Mouse (Mus musculus): ENCODE measurements around the gene 4930519P11Rik. TPM values are rescaled to one million over a fixed set of nuclear protein-coding genes. Genes with fewer than 3 reads are reported as not detected.
A peak's percentile ranks its signal among the peaks of the same experiment; 100 is the strongest.

The 4930519P11Rik gene
- polyA plus RNA-seq, 1 experiment from 2014 or later, result 0.40 TPM

DNA sequence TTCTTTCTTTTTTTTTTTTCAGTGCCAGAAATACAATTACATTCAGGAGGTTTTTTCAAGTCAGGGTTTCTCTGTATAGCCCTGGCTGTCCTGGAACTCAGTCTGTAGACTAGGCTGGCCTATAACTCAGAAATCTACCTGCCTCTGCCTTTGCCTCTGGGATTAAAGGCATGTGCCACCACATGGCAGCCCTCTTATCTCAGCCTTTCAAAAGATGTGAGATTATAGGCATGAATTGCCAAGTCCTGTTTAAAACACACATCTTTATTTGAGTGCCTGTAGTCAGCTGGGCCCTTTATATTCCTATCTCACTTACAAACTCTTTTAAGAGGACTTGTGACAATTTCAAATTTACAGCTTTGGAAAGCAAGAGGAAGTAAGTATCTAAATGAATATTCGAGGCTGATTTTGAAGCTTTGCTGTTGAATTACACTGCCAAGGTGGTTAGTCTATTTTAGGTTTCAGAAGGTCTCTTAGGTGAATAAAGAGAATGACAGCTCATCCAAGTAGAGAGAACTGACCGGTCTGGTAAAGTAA lies 42.7 kb upstream of the 4930519P11Rik start:
- Histone ChIP-seq H3K27ac (ENCODE audit: low read depth) (peak overlapping the region; percentile 0), H3K9ac (replicated peaks) (no peak overlapping the region), H3K9me3 (ENCODE audit: low read length) (no peaks in the 10 kb centered on the region), H3K4me2 (ENCODE audit: low read depth, low read length) (peak overlapping the region; percentile 78; the same call in 1 of the 2 replicates), H3K4me1 (ENCODE audit: insufficient read depth) (peaks cover 23% of the 10 kb centered on the region), H3K4me3 (ENCODE audit: low read depth, low read length) (no peak overlapping the region), H3K36me3 (replicated peaks; ENCODE audit: insufficient read depth, low read length) (peaks cover 8% of the 10 kb centered on the region), H3K27me3 (ENCODE audit: insufficient read depth, low read length) (no peaks in the 10 kb centered on the region)
- TF ChIP-seq EP300 (IDR thresholded peaks at IDR 0.05; ENCODE audit: low read depth) (no peak), CTCF (IDR thresholded peaks at IDR 0.05; ENCODE audit: low read depth) (no peak)
- ATAC-seq (no peak), DNase-seq (no peak)
- WGBS (ENCODE audit: insufficient replicate concordance), result 43% methylated on average over 2 of the region's 2 CpGs

DNA sequence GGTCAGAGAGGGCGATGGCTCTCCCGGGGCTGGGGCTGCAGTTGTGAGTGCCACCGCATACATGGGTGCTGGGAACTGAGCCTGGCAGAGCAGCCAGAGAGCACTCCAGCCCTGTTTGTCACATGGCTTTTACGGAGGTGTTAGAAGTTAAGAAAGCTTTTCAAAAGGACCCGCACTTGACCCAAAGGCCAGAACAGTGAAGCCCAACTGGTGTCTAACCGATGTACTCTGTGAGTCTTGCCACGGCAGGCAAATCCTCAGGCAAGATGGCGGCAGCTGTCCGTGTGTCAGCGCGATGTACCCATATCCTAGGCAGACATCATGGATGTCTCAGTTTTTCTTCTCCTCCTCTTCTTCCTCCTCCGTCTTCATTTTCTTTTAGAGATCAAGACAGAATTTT lies 41.7 kb upstream of the 4930519P11Rik start:
- ATAC-seq, result no peak
- H3K9me3 ChIP-seq (ENCODE audit: low read length), result no peaks in the 10 kb centered on the region
- no peaks in the 10 kb centered on the region for H3K27me3 ChIP-seq (ENCODE audit: insufficient read depth, low read length)
- no peaks in the 10 kb centered on the region for H3K36me3 ChIP-seq (replicated peaks; ENCODE audit: insufficient read depth, low read length)
- H3K4me1 ChIP-seq (ENCODE audit: insufficient read depth), result peaks cover 23% of the 10 kb centered on the region
- no peak overlapping the region for H3K4me3 ChIP-seq (ENCODE audit: low read depth, low read length)
- H3K4me2 ChIP-seq (ENCODE audit: low read depth, low read length), result no peak overlapping the region
- H3K27ac ChIP-seq (ENCODE audit: low read depth), result no peak overlapping the region
- TF ChIP-seq CTCF (IDR thresholded peaks at IDR 0.05; ENCODE audit: low read depth) (no peak), EP300 (IDR thresholded peaks at IDR 0.05; ENCODE audit: low read depth) (no peak)
- DNase-seq, result no peak
- WGBS (ENCODE audit: insufficient replicate concordance), result 92% methylated on average over 12 of the region's 12 CpGs
- H3K9ac ChIP-seq (replicated peaks), result no peak overlapping the region

DNA sequence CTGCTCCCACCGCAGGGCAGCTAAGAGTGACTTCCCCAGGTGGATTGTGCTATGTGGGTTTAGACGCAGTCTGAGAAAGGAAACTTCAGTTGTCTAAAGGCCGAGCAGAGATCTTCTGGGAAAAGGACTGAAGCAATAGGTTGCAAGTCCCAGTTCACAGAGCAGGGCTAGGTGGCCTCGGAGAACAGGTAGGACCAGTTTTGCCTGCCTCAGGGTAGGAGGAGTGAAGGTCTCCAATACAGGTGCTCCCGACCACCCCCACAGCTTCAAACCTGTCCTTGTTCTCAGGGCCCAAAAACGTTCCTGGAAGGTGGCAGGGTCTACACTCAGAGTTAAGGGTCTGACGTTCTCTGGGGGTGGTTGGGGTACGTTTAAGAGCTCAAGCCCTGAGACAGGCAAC lies 38.1 kb upstream of the 4930519P11Rik start, which contains the start of gene Chmp4b:
Gene Chmp4b, plus strand, starts transcription at position 343 of the 400 bp plus-strand sequence.
- Histone ChIP-seq H3K9ac (replicated peaks) (no peak within 1 kb of the TSS), H3K4me2 (ENCODE audit: low read depth, low read length) (no peak within 1 kb of the TSS), H3K9me3 (ENCODE audit: low read length) (no peaks in the 10 kb centered on the region), H3K36me3 (replicated peaks; ENCODE audit: insufficient read depth, low read length) (no peaks in the 10 kb centered on the region), H3K4me3 (ENCODE audit: low read depth, low read length) (no peak within 1 kb of the TSS), H3K4me1 (ENCODE audit: insufficient read depth) (peaks cover 7% of the 10 kb centered on the region), H3K27me3 (ENCODE audit: insufficient read depth, low read length) (no peaks in the 10 kb centered on the region), H3K27ac (ENCODE audit: low read depth) (no peak within 1 kb of the TSS)
- no peak for ATAC-seq
- DNase-seq, result no peak
- TF ChIP-seq CTCF (IDR thresholded peaks at IDR 0.05; ENCODE audit: low read depth) (no peak), EP300 (IDR thresholded peaks at IDR 0.05; ENCODE audit: low read depth) (no peak)
- WGBS (ENCODE audit: insufficient replicate concordance), result 57% methylated on average over 8 of the region's 8 CpGs

GRCm38 (mm10) chr2:154650404-154650803 lies 37.2 kb upstream of the 4930519P11Rik start:
- no peak for ATAC-seq
- no peak for DNase-seq
- Histone ChIP-seq H3K9ac (replicated peaks) (no peak overlapping the region), H3K4me2 (ENCODE audit: low read depth, low read length) (no peak overlapping the region), H3K4me1 (ENCODE audit: insufficient read depth) (no peaks in the 10 kb centered on the region), H3K36me3 (replicated peaks; ENCODE audit: insufficient read depth, low read length) (0 out of 2 replicates have a peak, but pooled peaks cover 2% of the 10 kb centered on the region), H3K27me3 (ENCODE audit: insufficient read depth, low read length) (no peaks in the 10 kb centered on the region), H3K9me3 (ENCODE audit: low read length) (no peaks in the 10 kb centered on the region), H3K4me3 (ENCODE audit: low read depth, low read length) (no peak overlapping the region), H3K27ac (ENCODE audit: low read depth) (no peak overlapping the region)
- TF ChIP-seq CTCF (IDR thresholded peaks at IDR 0.05; ENCODE audit: low read depth) (no peak), EP300 (IDR thresholded peaks at IDR 0.05; ENCODE audit: low read depth) (no peak)
- 83% methylated on average over 3 of the region's 3 CpGs for WGBS (ENCODE audit: insufficient replicate concordance)

GRCm38 (mm10) chr2:154648086-154648485 lies 34.8 kb upstream of the 4930519P11Rik start:
- H3K36me3 ChIP-seq (replicated peaks; ENCODE audit: insufficient read depth, low read length), result peaks cover 4% of the 10 kb centered on the region
- WGBS (ENCODE audit: insufficient replicate concordance), result 30% methylated on average over 3 of the region's 3 CpGs
- H3K27me3 ChIP-seq (ENCODE audit: insufficient read depth, low read length), result no peaks in the 10 kb centered on the region
- no peak overlapping the region for H3K9ac ChIP-seq (replicated peaks)
- no peaks in the 10 kb centered on the region for H3K9me3 ChIP-seq (ENCODE audit: low read length)
- H3K27ac ChIP-seq (ENCODE audit: low read depth), result no peak overlapping the region
- DNase-seq, result peak; percentile 63
- no peak for ATAC-seq
- TF ChIP-seq EP300 (IDR thresholded peaks at IDR 0.05; ENCODE audit: low read depth) (no peak), CTCF (IDR thresholded peaks at IDR 0.05; ENCODE audit: low read depth) (peak; percentile 75)
- no peaks in the 10 kb centered on the region for H3K4me1 ChIP-seq (ENCODE audit: insufficient read depth)
- H3K4me3 ChIP-seq (ENCODE audit: low read depth, low read length), result no peak overlapping the region
- H3K4me2 ChIP-seq (ENCODE audit: low read depth, low read length), result no peak overlapping the region

DNA sequence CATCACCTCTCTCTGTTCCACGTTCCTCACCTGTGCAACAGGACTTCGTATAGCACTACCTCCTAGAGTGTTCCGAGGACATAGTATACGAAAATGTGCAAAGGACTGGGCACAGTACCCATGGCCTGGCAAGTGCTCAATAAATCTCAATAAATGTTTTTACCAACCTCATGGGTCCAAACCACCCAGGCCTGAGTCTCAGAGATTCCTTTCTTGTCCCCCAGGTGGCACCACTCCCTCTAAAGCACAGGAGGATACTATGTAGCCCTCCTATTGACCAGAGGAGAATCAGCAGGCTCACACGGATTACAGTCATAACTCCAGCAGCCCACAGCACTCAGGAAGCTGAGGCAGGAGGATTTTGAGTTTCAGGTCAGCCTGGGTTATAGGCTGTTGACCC lies 33.4 kb upstream of the 4930519P11Rik start:
- 77% methylated on average over 5 of the region's 5 CpGs for WGBS (ENCODE audit: insufficient replicate concordance)
- no peaks in the 10 kb centered on the region for H3K4me1 ChIP-seq (ENCODE audit: insufficient read depth)
- H3K9me3 ChIP-seq (ENCODE audit: low read length), result no peaks in the 10 kb centered on the region
- peak; percentile 64 for TF ChIP-seq CTCF (IDR thresholded peaks at IDR 0.05; ENCODE audit: low read depth)
- TF ChIP-seq EP300 (IDR thresholded peaks at IDR 0.05; ENCODE audit: low read depth), result no peak
- H3K36me3 ChIP-seq (replicated peaks; ENCODE audit: insufficient read depth, low read length), result peaks cover 4% of the 10 kb centered on the region
- H3K4me3 ChIP-seq (ENCODE audit: low read depth, low read length), result no peak overlapping the region
- no peak overlapping the region for H3K4me2 ChIP-seq (ENCODE audit: low read depth, low read length)
- H3K27me3 ChIP-seq (ENCODE audit: insufficient read depth, low read length), result no peaks in the 10 kb centered on the region
- DNase-seq, result no peak
- peak; percentile 49 for ATAC-seq
- H3K27ac ChIP-seq (ENCODE audit: low read depth), result no peak overlapping the region
- H3K9ac ChIP-seq (replicated peaks), result no peak overlapping the region
